Mouse (Mus musculus) adrenal gland, postnatal 4 days (tissue): ENCODE data around the gene Pigo. TPM values are rescaled to one million over a fixed set of nuclear protein-coding genes. Genes with fewer than 3 reads are reported as not detected.

Source experiments
- DNase-seq, 2 experiments: peaks; one replicate each; pipeline ENCODE4 v3.0.0; 2021 to 2022; ENCODE audit warnings: low spot score in 2 of 2, mixed read lengths in 2 of 2
- total RNA-seq, 2 experiments: library from RNA; stranded (reverse); gene quantifications; 2 replicates each; pipeline ENCODE4 v1.2.3; 2021

Pigo gene
- total RNA-seq, 2 experiments from 2014 or later: 21.7 to 25.0 TPM

DNA sequence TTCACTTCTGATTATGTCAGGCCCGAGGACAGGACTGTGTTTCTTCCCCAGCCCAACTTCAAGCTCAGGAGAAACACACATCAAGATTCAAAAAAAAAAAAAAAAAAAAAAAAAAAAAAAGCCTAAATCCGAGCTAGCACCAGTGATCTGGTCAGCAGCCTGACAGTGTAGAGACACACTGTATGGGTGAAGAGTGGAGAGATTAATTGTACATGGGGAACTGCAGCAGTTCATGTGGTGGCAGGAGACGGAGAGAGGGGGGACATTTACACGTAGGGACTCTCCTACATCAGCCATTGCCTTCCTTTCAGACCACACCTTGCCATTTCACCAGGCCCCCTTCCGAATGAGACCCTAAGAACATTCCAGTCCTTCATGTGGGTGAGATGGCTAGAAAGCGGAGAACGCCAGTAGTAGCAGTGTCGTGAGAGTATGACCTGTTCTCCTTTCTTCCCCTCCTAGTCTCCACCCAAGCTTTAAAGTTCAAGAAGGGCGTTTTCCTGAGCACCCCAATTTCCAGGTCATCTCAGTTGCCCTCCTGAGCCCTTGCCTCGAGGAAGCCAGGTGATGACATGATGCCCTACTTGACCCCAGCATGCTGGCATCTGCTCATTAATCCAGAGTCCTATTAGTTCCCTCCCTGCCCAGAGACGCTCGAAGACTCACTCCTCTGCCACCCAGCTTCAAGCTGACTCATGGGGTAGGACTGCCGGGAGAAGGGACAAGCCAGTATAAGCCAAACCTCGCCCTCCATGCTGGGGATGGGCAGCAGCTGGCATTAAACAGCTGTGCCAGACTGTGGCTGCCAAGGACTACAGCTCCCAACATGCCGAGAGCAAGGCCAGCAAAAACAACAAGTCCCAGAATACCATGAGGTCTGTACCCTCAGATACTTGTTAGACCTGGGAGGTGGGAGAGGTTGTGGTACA, 13.2 kb upstream of the Pigo start:
- DNase-seq: peak in 1 of 2 experiments; percentile 50

- no peak for DNase-seq
Observed at GRCm38 (mm10) chr4:43037860-43038566, 12.4 kb upstream of the Pigo start.

- no peak for DNase-seq
Observed at GRCm38 (mm10) chr4:43036356-43036755, 10.7 kb upstream of the Pigo start.

DNA sequence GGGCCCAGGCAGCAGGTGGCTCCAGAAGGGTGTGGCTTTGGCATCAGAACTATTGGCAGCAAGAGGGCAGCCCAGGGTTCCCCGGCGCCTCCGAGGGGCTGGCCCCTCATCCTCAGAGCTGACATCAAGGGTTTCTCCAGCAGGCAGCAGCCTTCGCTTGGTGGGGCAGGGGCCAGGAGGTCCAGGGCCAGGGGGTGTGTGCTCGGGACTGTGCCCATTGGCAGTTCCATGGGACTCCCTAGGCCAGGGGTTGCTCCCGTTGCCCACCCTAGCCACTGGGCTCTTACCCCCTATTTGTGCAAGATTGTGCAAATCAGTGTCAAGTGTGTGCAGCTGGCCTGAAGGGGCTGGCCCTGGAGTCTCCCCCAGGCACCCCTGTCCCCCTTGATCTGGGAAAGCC, 10.2 kb upstream of the Pigo start:
- no peak for DNase-seq

GRCm38 (mm10) chr4:43033481-43033880, 7.9 kb upstream of the Pigo start:
- no peak for DNase-seq

GRCm38 (mm10) chr4:43032501-43032900, 6.9 kb upstream of the Pigo start:
- DNase-seq: no peak

DNA sequence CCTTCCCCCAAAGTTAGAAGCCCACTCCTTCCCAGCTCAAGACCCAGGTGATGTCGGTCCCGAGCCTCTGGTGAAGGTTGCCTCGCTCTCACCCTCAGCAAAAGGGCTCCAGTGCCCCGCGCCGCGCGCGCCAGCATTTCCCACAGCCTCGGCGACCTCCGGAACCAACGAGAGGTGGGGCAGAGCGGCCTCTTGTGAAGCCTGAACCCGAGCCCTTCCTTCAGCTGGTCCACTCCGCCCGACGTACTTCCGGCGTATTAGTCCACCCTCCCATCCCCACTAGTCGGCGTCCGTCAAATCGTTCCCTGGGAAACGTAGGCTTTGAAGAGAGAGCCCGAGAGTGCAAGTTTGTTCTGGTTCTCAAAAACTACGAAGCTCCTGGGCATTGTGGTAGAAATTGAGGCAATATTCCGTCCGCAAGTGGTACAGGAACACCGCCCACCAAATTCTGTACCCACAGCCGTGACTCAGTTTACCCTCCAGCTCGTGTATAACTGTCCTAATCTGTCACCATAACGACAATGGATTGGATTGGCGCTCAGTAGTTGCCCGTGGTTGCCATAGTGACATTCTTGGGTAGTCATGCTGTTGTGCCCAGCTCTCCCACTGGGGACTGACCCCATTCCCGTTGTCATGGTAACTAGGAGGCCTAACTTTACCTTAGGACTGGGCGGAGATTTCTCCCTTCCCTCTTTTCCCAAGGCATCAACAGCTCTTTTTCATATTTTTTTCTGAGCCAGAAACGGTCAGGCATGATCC, 5.8 kb upstream of the Pigo start, which contains the start of gene Stoml2:
TSS of gene Stoml2 (minus strand) at position 474 of the 759 bp plus-strand sequence.
- peak; percentile 77 to 89 for DNase-seq

DNA sequence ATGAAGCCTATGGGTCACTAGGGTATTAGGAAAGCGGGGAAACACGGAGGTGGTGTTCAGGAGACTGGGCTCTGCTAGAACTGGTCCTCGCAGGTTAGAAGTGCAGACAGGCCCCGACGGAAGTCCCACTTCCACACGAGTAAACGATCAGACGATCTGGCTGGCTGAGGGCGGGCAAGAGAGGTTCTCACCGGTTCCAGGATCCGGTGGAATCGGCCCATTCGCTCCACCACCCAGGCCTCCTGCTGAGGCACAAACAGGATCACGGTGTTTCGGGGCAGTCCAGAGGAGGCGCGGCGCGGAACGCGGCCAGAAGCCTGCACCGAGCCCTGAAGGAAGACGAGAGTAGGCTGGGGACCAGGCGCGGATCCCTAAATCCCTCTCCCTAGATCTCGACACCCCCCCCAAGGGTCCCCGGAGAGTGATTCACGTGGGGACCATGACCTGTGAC, 5.2 kb upstream of the Pigo start:
- no peak for DNase-seq

- DNase-seq: no peak
Observed at GRCm38 (mm10) chr4:43030352-43030751, 4.7 kb upstream of the Pigo start.

GRCm38 (mm10) chr4:43029749-43030148, 4.1 kb upstream of the Pigo start:
- no peak for DNase-seq

DNA sequence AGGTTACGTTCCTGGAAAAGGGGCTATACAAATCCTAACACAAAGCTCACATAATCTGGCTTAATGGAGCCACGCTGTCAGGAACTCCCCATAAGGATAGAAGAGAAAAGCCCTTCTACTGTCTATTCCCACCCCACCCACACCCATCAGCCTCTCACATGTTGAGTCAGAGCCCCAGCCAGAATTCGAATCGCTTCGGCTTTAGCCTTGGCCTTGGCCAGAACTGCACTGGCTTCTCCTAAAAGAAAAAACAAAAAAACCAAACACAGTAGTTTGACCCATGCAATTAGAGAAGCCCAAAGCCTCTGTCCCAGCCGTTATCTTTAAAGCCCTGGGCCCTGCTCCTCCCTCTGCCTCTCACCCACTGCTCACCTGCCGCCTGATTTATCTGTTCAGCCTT, 3.5 kb upstream of the Pigo start:
- DNase-seq: no peak

DNA sequence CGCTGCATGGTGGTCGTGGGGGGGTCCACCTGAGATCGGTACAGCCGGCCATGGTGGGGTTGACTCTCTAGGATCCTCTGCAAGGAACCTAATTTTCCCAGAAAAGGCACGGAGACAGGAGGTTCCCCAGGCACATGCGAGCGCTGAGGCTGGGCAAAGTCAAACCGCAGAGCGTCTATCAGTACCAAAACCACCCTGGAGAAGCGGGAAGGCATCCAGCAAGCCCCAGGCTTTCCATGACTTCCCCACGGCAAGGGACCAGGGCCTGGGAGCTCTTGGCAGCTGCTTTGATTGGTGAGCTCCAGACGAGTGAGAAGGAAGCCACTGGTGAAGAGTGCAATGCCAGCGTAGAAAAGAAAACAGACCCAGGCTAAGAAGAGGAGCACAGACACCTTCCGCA, 946 bp downstream of the Pigo start:
- no peak for DNase-seq

DNA sequence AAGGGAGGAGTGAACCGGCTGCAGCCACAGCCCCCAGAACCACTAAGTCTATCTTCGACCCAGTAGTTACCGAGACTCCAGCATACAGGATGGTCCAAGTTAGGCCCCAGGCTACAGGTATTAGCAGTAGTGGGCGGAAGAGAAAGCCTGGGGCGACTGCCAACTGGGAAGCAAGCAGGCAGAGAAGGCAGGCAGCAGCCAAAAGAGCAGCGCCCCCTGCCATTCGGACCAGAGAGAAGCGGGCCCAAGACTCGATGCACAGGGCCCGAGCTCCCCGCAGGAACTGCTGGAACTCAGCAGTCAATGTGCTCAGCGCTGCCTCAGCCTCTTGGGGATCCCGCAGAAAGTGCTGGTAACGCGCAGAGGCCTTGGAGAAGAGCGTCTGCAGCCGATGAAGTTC, 4.3 kb downstream of the Pigo start:
- no peak for DNase-seq

DNA sequence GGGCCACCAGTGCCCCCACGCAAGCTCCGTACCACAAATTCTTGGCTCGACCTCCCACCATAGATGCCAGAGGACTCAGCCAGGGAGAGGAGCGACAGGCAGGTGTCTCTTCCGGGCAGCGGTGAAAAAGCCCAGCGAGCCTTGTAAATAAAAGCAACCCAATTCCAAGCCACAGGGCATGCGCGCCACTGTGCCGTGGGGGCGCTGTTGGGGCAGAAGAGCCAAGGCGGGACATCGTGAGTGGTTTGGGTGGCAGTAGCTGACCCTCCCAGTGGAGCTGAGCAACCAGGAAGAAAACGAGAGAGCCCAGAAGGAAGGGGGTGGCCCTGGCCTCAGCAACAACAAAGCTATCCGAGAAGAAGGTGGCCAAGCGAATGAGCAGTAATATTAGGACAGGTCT, 4.7 kb downstream of the Pigo start:
- DNase-seq: no peak

DNA sequence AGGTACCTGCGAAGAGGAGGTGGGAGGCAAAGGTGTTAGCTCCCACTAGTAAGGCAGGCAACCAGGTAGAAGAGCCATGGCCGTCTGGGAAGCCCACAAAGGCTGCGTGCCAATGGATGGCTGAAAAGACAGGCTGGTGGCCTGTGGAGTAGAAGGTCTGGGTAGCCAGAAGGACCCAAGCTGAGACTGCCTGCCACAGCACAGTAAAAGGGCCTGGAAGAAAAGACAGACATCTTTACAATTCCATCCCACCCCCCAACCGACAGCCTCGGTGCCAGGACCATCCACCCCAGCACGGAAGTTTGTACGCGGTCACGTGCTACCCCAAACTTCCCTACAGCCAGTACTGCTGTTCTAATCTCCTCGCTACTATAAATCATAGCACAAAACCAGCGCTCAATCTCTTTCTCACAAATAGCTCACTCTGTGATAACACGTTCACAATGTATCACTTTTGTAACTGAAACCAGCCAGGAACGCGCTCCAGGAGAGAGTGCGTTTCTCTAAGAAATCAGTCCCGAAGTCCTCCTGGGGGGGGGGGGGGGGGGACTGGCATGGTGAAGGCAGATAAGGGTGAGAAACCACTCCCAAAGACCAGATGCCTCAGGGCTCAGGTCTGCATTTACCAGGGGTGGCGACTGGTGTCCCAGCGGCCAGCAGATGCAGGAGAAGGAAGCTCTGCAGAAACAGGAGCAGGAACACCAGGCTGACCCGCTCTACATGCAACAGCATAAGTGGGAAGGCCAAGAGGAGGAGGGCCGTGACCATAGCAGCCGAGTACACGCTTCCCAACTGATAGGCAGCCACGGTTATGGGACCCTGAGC, 5.8 kb downstream of the Pigo start:
- no peak for DNase-seq

DNA sequence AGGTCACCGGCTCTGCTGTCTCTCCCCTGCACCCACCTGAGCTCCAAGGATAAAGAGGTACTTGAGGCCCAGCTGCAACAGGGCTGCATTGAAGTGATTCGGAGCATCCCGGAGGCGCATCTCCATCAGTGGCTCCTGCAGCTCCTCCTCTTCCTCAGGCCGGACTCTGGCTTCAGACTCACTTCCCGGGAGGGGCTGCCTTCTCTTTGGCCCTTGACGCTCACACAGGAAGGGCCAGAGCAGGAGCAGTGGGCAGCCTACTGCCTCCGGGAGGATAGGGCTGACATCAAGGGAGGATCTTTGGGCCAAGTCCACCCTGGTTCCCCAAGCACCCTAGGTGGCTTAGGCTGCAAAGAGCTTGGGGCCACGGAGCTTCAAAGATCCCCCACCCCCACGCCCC, 6.4 kb downstream of the Pigo start:
- DNase-seq: no peak

- no peak for DNase-seq
Observed at GRCm38 (mm10) chr4:43018156-43018555, 7.5 kb downstream of the Pigo start.

DNA sequence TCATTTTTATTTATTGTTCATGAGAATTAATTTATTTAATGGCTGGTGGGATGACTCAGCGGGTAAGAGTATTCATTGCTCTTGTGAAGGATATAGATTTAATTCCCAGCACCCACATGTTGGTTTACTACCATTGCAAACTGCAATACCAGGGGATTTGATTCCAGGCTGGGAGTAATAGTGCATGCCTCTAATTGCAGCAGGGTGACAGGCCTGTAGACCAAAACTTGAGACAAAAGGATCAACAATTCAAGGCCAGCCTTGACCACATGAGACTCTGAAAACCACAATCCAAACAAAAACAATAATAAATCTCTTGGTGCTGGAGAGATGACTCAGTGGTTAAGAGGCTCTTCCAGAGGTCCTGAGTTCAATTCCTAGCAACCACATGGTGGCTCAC, 13.5 kb downstream of the Pigo start:
- no peak for DNase-seq

- DNase-seq: peak; percentile 69 to 70
Observed at GRCm38 (mm10) chr4:43010161-43011038, 15.2 kb downstream of the Pigo start, which contains the start of gene Fancg. Fancg (minus strand) TSS chr4:43010506.

DNA sequence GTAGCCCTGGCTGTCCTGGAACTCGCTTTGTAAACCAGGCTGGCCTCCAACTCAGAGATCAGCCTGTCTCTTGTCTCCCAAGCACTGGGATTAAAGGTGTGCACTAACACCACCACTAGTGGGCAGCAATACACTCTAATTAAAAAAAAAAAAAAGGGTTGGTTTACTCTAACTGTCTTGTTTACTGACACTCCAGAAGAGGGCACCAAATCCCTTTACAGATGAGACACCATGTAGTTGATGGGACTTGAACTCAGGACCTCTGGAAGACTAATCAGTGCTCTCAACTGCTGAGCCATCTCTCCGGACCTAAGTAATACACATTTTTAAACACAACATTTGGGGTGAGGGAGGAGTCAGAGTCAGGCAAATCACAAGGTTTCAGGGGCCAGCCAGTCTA, 19.9 kb downstream of the Pigo start:
- DNase-seq: no peak
